Mouse (Mus musculus) intestine, embryonic 16.5 days (tissue): ENCODE measurements around the gene Ocrl. TPM values are rescaled to one million over a fixed set of nuclear protein-coding genes. Genes with fewer than 3 reads are reported as not detected.

ENCODE experiments used
- ATAC-seq: fragments of 200-750 bp; cut with Nextera tagmentation; 2 replicates; pipeline ENCODE4 v1.8.0; 2017; ENCODE audit warnings: moderate TSS enrichment, moderate library complexity
- H3K27ac ChIP-seq: fragments of 300-500 bp; sonication (generic); 2 replicates; pipeline ENCODE4 v1.5.1; 2014; ENCODE audit warnings: mild to moderate bottlenecking, low read length
- H3K27me3 ChIP-seq: fragments of 300-500 bp; sonication (generic); replicated peaks from 2 replicates; pipeline ENCODE4 v1.6.1; 2014; ENCODE audit warnings: low read length, control low read depth, mixed read lengths; ENCODE audit not compliant: control insufficient read depth, insufficient read depth
- H3K36me3 ChIP-seq: fragments of 300-500 bp; sonication (generic); 2 replicates; pipeline ENCODE4 v1.6.1; 2014; ENCODE audit warnings: low read length, control low read depth; ENCODE audit not compliant: control insufficient read depth, insufficient read depth
- H3K4me1 ChIP-seq: fragments of 300-500 bp; sonication (generic); 2 replicates; pipeline ENCODE4 v1.6.1; 2014; ENCODE audit warnings: low read length, control low read depth, mixed read lengths; ENCODE audit not compliant: control insufficient read depth, insufficient read depth
- H3K4me2 ChIP-seq: fragments of 300-500 bp; sonication (generic); 2 replicates; pipeline ENCODE4 v1.6.1; 2014; ENCODE audit warnings: low read depth, low read length, control low read depth
- H3K4me3 ChIP-seq: fragments of 300-500 bp; sonication (generic); 2 replicates; pipeline ENCODE4 v1.5.1; 2014; ENCODE audit warnings: mild to moderate bottlenecking, low read length
- H3K9ac ChIP-seq: fragments of 300-500 bp; sonication (generic); 2 replicates; pipeline ENCODE4 v1.6.1; 2014; ENCODE audit warnings: low read depth, low read length
- H3K9me3 ChIP-seq: fragments of 300-500 bp; sonication (generic); 2 replicates; pipeline ENCODE4 v1.6.1; 2016; ENCODE audit warnings: low read length, control low read depth; ENCODE audit not compliant: control insufficient read depth
- WGBS: fragments of 180-500 bp; shearing (Covaris S2); extraction: QIAGEN DNeasy Blood & Tissue Kit; methylation state at CpG from one replicate; pipeline ENCODE4 v1.1.7; 2014; 5-methylcytosine and 5-hydroxymethylcytosine counted together
- polyA plus RNA-seq: library from polyadenylated mRNA; unstranded; fragments of >200 nt; fragmentation: Nextera tagmentation; extraction: Ambion mirVana; gene quantifications from 2 replicates; pipeline ENCODE4 v1.2.1, GENCODE M21; 2015

Ocrl gene
- polyA plus RNA-seq, 1 experiment from 2014 or later: 13.8 TPM

DNA sequence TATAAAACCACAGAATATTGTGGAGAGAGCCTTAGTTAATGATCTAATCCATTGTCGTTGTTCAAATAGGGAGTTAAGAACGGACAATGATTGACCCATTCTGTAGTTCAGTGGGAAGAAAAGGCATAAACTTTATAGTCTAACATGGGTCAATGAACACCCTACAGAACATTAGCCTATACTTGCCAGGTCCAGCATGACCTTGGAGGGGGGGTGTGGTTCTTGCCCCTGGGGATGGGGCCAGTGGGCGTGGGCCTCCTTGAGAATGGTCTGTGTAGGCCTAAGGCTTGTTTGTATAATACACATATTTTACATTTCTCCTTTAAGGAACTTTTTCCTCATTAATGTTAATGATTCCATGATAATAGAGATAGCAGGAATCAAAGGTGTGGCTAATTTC lies 58.7 kb downstream of the Ocrl start:
- no peaks in the 10 kb centered on the region for H3K27me3 ChIP-seq
- ATAC-seq: 0 out of 2 replicates have a peak, but pooled peaks have one; percentile 36
- no peak overlapping the region for H3K27ac ChIP-seq
- WGBS: 87% methylated on average over 3 of the region's 3 CpGs
- no peak overlapping the region for H3K9ac ChIP-seq
- no peaks in the 10 kb centered on the region for H3K36me3 ChIP-seq
- no peaks in the 10 kb centered on the region for H3K4me1 ChIP-seq
- H3K4me3 ChIP-seq: no peak overlapping the region
- no peaks in the 10 kb centered on the region for H3K9me3 ChIP-seq
- no peak overlapping the region for H3K4me2 ChIP-seq

DNA sequence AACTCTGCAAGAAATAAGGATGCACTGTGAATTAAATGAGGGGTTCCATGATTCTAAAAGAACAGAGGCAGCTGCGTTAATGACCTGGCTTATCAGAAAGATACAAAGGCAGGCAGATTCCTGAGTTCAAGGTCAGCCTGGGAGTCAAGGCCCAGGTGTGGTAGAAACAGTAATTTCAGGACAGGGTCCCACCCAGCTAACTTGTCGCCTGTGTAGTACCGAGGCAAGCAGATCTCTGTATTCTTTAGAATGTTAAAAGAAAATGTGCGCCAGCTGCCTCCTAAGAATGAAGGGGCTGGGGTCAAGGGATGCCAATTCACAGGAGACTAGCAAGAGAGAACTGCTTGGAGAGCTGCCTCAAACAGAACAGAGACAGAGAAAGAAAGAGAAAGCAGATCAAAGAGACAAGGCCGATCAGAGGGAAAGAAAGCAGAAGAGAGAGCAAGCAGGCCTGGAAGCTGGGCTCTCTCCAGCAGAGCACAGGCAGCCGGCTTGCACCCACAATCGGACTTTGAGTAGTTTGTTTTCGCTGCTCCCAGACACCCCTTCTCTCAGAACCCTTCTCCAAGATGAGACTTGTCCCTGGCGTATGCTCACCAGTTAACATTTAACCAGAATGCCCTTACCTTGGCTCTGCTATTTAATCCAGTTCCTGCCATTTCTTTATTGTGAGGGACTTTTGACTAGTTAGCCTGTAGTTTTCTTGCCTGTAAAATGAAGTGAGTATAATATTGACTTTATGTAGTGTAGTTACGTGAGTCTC lies 59.4 kb downstream of the Ocrl start:
- H3K9me3 ChIP-seq: no peaks in the 10 kb centered on the region
- 40% methylated on average over 10 of the region's 10 CpGs for whole genome bisulfite sequencing
- H3K27me3 ChIP-seq: no peaks in the 10 kb centered on the region
- peak; percentile 75 for ATAC-seq
- no peaks in the 10 kb centered on the region for H3K36me3 ChIP-seq
- H3K4me2 ChIP-seq: 0 out of 2 replicates have a peak overlapping the region, but pooled peaks have one; percentile 22
- H3K4me1 ChIP-seq: no peaks in the 10 kb centered on the region
- no peak overlapping the region for H3K4me3 ChIP-seq
- peak overlapping the region; percentile 33; the same call in 1 of the 2 replicates for H3K27ac ChIP-seq
- 0 out of 2 replicates have a peak overlapping the region, but pooled peaks have one; percentile 14 for H3K9ac ChIP-seq

DNA sequence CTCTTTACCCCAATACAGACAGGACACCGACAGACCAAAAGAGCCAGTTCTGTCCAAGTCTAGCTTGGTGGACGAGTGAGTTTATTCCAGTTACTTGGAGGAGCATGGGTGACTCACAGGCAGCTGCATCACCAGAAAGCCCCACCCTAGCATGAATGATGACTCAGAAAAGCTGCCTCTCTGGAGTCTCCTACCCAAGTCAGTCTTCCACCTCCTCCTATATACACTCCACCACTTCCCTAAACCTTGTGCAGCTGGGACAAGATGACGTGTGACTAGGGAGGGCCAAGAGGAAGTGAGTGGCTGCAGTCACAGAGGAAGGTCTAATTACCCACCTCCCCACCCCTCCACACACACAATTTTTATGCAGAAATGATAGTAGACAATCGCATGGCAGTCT lies 64.4 kb downstream of the Ocrl start:
- ATAC-seq: peak; percentile 78
- Histone ChIP-seq H3K9me3 (no peaks in the 10 kb centered on the region), H3K27ac (no peak overlapping the region), H3K4me3 (no peak overlapping the region), H3K9ac (no peak overlapping the region), H3K36me3 (no peaks in the 10 kb centered on the region), H3K4me1 (no peaks in the 10 kb centered on the region), H3K27me3 (no peaks in the 10 kb centered on the region), H3K4me2 (no peak overlapping the region)
- WGBS: 64% methylated on average over 4 of the region's 4 CpGs

DNA sequence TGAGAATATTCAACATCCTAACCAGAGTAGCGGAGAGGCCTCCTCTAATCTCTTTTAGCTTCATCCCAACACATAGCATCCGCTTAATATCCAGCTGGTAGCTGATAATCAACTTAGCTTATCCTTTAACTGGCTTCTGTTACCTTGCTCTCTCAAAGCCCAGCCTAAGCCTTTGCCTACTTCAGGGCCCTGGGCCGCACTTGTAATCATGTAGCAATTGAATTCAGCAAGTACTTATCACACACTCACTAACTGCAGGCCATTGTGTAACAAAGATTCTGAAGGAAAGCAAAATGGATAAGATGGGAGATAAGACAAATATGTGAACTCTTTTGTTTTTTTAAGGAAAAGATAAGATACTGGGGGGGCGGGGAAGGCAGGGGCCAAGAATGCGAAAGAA lies 64.9 kb downstream of the Ocrl start:
- no peak overlapping the region for H3K9ac ChIP-seq
- no peak overlapping the region for H3K4me2 ChIP-seq
- no peak overlapping the region for H3K4me3 ChIP-seq
- no peaks in the 10 kb centered on the region for H3K9me3 ChIP-seq
- H3K36me3 ChIP-seq: no peaks in the 10 kb centered on the region
- 74% methylated on average over 5 of the region's 5 CpGs for WGBS
- H3K27ac ChIP-seq: no peak overlapping the region
- H3K27me3 ChIP-seq: no peaks in the 10 kb centered on the region
- ATAC-seq: no peak
- H3K4me1 ChIP-seq: no peaks in the 10 kb centered on the region

DNA sequence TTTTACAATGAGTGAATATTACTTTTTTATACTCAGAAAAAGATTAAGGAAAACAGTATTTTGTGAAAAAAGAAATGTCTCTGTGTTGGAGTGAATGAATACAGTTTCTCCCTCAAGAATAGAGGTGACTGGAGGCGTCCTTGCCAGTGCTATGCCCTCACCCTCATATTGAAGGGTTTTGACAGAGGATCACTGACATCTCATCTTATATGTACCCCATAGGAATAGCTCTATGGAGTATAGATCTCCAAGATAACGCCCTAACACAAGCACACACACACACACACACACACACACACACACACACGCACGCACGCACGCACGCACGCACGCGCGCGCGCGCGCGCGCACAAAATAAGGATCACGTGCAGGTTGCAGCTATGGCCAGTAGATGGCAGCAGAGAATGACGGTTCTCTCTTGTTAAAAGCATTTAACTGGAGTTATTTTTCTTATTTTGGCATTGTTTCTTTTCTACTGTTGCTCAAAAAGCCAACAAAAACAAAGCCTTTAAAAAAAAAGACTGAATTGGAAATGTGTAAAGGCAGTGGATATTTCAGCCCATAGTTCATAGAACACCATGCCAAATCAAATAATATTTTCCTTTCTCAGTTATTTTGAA lies 72.9 kb downstream of the Ocrl start:
- no peak overlapping the region for H3K9ac ChIP-seq
- peak overlapping the region; percentile 33 for H3K4me2 ChIP-seq
- no peak for ATAC-seq
- no peaks in the 10 kb centered on the region for H3K36me3 ChIP-seq
- no peak overlapping the region for H3K27ac ChIP-seq
- H3K4me3 ChIP-seq: peak overlapping the region; percentile 23; the same call in 1 of the 2 replicates
- H3K9me3 ChIP-seq: no peaks in the 10 kb centered on the region
- no peaks in the 10 kb centered on the region for H3K4me1 ChIP-seq
- H3K27me3 ChIP-seq: no peaks in the 10 kb centered on the region
- 9% methylated on average over 19 of the region's 19 CpGs for WGBS

DNA sequence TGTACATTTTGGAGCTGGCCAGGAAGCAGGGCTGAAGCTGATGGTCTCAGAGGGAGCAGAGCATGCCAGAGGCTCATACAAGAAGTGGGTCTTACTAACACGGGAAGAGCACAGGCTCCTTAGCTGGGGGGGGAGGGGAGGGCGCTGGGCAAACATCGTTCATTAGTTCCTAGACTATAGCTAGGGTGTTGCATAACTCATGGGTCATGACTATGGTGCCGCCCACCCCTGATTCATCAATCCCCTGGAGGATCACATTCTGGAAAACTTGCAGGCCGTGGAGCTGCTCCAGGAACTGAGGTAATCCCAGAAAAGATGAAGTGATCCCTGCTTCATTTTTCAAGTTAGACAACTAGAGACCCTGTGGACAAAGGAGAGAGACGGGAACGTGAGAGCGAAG lies 75.8 kb downstream of the Ocrl start:
- ATAC-seq: no peak
- H3K36me3 ChIP-seq: no peaks in the 10 kb centered on the region
- no peaks in the 10 kb centered on the region for H3K9me3 ChIP-seq
- H3K4me2 ChIP-seq: no peak overlapping the region
- H3K4me1 ChIP-seq: no peaks in the 10 kb centered on the region
- no peaks in the 10 kb centered on the region for H3K27me3 ChIP-seq
- no peak overlapping the region for H3K27ac ChIP-seq
- no peak overlapping the region for H3K4me3 ChIP-seq
- 76% methylated on average over 7 of the region's 8 CpGs for WGBS
- H3K9ac ChIP-seq: no peak overlapping the region

DNA sequence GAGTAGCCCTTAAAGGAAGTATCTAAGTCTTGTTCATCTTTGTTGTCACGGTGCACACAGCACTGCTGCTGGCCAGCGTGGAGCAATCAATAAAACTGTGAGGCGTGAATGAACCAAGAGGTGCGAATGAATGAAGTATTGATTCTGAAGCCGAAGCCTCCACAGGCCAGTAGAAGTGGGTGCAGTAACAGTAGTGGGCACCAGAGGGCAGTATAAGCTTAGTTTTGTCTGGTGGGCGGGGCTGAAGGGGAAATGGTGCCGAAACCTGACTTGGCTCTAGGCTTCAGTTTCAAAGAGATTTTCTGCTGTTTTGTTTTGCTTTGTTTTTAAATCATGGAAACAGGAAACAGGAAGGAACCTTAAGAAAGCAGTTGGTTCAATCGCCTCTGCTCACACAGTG lies 80.4 kb downstream of the Ocrl start:
- H3K9me3 ChIP-seq: no peaks in the 10 kb centered on the region
- H3K4me1 ChIP-seq: no peaks in the 10 kb centered on the region
- H3K36me3 ChIP-seq: no peaks in the 10 kb centered on the region
- H3K27ac ChIP-seq: no peak overlapping the region
- H3K4me2 ChIP-seq: no peak overlapping the region
- 17% methylated on average over 8 of the region's 8 CpGs for WGBS
- no peak overlapping the region for H3K4me3 ChIP-seq
- no peaks in the 10 kb centered on the region for H3K27me3 ChIP-seq
- peak; percentile 36; the same call in 1 of the 2 replicates for ATAC-seq
- H3K9ac ChIP-seq: no peak overlapping the region

DNA sequence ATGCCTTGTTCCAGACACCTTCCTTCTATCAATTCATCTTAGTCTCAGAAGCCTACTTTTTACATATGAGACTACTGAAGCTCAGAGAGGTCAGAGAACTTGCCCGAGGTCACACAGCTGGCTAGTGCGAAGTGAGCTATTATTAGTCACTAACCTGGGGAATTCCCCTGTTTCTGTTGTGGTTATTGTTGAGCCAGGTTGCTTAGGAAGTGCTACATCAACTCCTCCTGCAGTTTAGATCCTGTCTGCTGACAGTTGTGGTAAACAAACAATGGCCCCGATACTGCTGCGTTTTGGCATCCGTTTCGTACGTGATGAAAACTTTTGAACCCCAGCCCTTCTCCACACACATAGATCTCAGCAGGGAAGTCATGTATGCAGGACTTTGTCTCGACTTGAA lies 86.2 kb downstream of the Ocrl start:
- H3K9me3 ChIP-seq: no peaks in the 10 kb centered on the region
- no peak overlapping the region for H3K4me2 ChIP-seq
- H3K36me3 ChIP-seq: no peaks in the 10 kb centered on the region
- no peaks in the 10 kb centered on the region for H3K27me3 ChIP-seq
- 72% methylated on average over 8 of the region's 8 CpGs for WGBS
- H3K9ac ChIP-seq: no peak overlapping the region
- H3K27ac ChIP-seq: no peak overlapping the region
- no peak for ATAC-seq
- H3K4me3 ChIP-seq: no peak overlapping the region
- H3K4me1 ChIP-seq: no peaks in the 10 kb centered on the region

DNA sequence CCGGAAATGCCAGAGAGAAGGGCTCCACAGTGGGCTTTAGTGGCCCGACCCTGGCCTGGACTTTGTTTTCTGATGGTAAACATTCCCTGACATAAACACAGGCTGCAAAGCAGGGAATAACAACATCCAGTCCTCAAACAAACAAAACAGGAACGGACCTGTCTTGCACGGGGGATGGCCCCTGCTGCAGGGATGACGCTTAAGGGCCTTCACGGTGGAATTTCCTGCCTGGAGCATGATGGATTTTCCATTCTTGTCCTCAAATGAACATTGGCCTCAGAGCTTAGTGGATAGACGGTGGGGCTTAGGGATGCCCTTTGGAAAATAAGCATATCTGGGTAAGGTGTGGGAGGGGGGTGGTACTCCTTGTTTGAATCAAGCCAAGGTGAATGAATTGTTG lies 89.0 kb downstream of the Ocrl start:
- Histone ChIP-seq H3K9ac (no peak overlapping the region), H3K4me1 (no peaks in the 10 kb centered on the region), H3K36me3 (no peaks in the 10 kb centered on the region), H3K27me3 (no peaks in the 10 kb centered on the region), H3K4me3 (no peak overlapping the region), H3K27ac (no peak overlapping the region), H3K4me2 (no peak overlapping the region), H3K9me3 (no peaks in the 10 kb centered on the region)
- ATAC-seq: no peak
- 42% methylated on average over 7 of the region's 7 CpGs for WGBS
